Mouse (Mus musculus): ENCODE measurements around the gene Ngf.
A peak's percentile ranks its signal among the peaks of the same experiment; 100 is the strongest.

The Ngf gene

GRCm38 (mm10) chr3:102469713-102470448 is at the start of gene Ngf:
Ngf (plus strand) TSS chr3:102469919.
- peak; percentile 51 for DNase-seq (ENCODE audit: low spot score)

GRCm38 (mm10) chr3:102445567-102445966 is 24.2 kb upstream of the Ngf start:
- no peak for DNase-seq (ENCODE audit: low spot score)

GRCm38 (mm10) chr3:102446691-102447090 is 23.0 kb upstream of the Ngf start:
- no peak for DNase-seq (ENCODE audit: low spot score)

GRCm38 (mm10) chr3:102454566-102454965 is 15.2 kb upstream of the Ngf start:
- DNase-seq (ENCODE audit: low spot score): no peak

GRCm38 (mm10) chr3:102460528-102460927 is 9.2 kb upstream of the Ngf start:
- DNase-seq (ENCODE audit: low spot score): no peak

GRCm38 (mm10) chr3:102460986-102461385 is 8.7 kb upstream of the Ngf start:
- no peak for DNase-seq (ENCODE audit: low spot score)

- DNase-seq (ENCODE audit: low spot score): no peak
Measured at GRCm38 (mm10) chr3:102462703-102463336, 6.9 kb upstream of the Ngf start.

- DNase-seq (ENCODE audit: low spot score): no peak
Measured at GRCm38 (mm10) chr3:102463339-102463738, 6.4 kb upstream of the Ngf start.

- DNase-seq (ENCODE audit: low spot score): peak; percentile 81
Measured at GRCm38 (mm10) chr3:102466587-102466986, 3.1 kb upstream of the Ngf start.

GRCm38 (mm10) chr3:102467121-102467520 is 2.6 kb upstream of the Ngf start:
- no peak for DNase-seq (ENCODE audit: low spot score)

GRCm38 (mm10) chr3:102471251-102471650 is 1.5 kb downstream of the Ngf start:
- no peak for DNase-seq (ENCODE audit: low spot score)

- no peak for DNase-seq (ENCODE audit: low spot score)
Measured at GRCm38 (mm10) chr3:102471799-102472198, 2.1 kb downstream of the Ngf start.

GRCm38 (mm10) chr3:102474275-102475155 is 4.8 kb downstream of the Ngf start:
- DNase-seq (ENCODE audit: low spot score): no peak

GRCm38 (mm10) chr3:102477917-102478694 is 8.4 kb downstream of the Ngf start:
- DNase-seq (ENCODE audit: low spot score): no peak

- no peak for DNase-seq (ENCODE audit: low spot score)
Measured at GRCm38 (mm10) chr3:102490393-102491123, 20.8 kb downstream of the Ngf start.

- no peak for DNase-seq (ENCODE audit: low spot score)
Measured at GRCm38 (mm10) chr3:102498113-102498512, 28.4 kb downstream of the Ngf start.

GRCm38 (mm10) chr3:102498931-102499330 is 29.2 kb downstream of the Ngf start:
- DNase-seq (ENCODE audit: low spot score): no peak

GRCm38 (mm10) chr3:102500031-102500430 is 30.3 kb downstream of the Ngf start:
- no peak for DNase-seq (ENCODE audit: low spot score)

- no peak for DNase-seq (ENCODE audit: low spot score)
Measured at GRCm38 (mm10) chr3:102501186-102501585, 31.5 kb downstream of the Ngf start.

GRCm38 (mm10) chr3:102505129-102505528 is 35.4 kb downstream of the Ngf start:
- no peak for DNase-seq (ENCODE audit: low spot score)

GRCm38 (mm10) chr3:102506061-102506460 is 36.3 kb downstream of the Ngf start:
- no peak for DNase-seq (ENCODE audit: low spot score)
